Mouse (Mus musculus): Measurements from ENCODE around the gene Tmem123.

The Tmem123 gene

GRCm38 (mm10) chr9:7824916-7825315 is 61.1 kb downstream of the Tmem123 start:
- no peak for DNase-seq (ENCODE audit: low read depth, low spot score)

DNA sequence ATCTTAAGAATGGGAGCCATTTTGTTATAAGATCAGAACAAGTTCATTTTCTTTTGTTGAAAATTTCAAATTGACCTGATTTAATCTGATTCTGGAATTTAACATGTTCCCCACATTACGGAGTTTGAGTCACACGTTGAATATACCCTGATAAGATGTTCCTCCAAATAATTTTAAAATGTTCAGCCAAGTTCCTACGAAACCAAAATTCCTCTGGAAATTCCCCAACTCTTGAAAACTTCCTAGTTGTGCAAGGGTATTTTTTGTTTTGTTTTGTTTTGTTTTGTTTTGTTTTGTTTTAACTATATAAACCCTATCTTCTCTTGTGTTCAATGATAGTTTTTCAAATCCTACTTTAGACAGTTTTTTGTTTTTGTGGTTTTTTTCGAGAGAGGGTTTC is 64.9 kb downstream of the Tmem123 start:
- no peak for DNase-seq (ENCODE audit: low read depth, low spot score)

GRCm38 (mm10) chr9:7829531-7830528 is 66.0 kb downstream of the Tmem123 start:
- no peak for DNase-seq (ENCODE audit: low read depth, low spot score)

GRCm38 (mm10) chr9:7833421-7833820 is 69.6 kb downstream of the Tmem123 start:
- DNase-seq (ENCODE audit: low read depth, low spot score): no peak

- DNase-seq (ENCODE audit: low read depth, low spot score): no peak
These were observed 71.5 kb downstream of the Tmem123 start for GRCm38 (mm10) chr9:7835302-7835701.

- no peak for DNase-seq (ENCODE audit: low read depth, low spot score)
These were observed 72.5 kb downstream of the Tmem123 start for GRCm38 (mm10) chr9:7836331-7836730.

- DNase-seq (ENCODE audit: low read depth, low spot score): peak; percentile 97
These were observed 73.3 kb downstream of the Tmem123 start, which contains the start of gene Birc2 for GRCm38 (mm10) chr9:7836905-7837805. Gene Birc2, minus strand, starts transcription at chr9:7837064.

DNA sequence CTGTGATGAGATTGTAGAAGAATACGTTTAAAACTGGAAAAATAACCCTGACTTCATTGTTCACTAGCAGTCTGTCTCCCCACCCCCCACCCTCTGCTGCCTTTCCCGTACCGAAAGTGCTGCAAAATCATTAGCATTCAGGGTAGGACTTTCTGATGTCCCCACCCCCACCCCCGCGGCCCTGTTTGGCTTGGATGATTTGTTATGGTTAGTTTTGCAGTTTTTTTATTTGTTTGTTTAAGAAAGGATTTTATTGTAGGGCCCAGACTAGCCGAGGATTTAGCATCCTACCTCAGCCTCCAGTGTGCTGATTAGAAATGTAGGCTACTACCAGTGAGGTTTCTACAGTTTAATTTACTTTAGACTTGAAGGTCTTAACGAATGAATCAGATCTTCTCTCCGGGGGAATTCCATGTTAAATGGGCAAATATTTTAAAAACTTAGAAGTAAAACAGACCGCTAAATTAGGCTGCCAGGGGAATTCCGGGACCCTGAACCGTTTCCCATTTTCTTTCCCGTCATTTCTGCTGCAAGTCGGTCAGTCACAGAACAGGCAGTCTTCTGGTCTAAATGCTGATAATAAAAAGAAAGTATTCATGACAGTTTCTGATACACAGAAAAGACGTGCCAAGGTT is 74.1 kb downstream of the Tmem123 start:
- peak; percentile 29 for DNase-seq (ENCODE audit: low read depth, low spot score)

DNA sequence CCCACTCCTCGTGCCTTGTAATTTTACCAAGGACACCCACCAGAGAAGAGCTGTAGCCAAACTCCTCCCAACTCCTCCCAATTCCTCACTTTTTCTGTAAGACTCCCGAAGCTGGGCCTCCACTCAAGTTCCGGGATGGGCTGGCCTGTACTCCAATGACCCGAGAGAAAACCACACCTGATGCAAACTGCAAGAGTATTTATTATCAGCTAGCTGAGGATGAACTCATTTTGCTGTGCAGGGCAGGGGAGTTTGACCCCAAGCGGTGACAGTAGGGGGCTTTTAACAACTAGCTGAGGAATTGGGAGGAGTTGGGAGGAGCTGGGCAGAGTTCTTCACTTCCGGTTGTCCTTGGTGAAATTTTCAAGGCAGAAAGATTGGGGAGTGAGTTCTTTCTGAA is 77.4 kb downstream of the Tmem123 start:
- no peak for DNase-seq (ENCODE audit: low read depth, low spot score)
